11 mouse cellular contexts compared by ENCODE assay signal in genomic region chr14:46635322-46635721, GRCm38 (mm10).
A peak's percentile ranks its signal among the peaks of the same experiment; 100 is the strongest.
DNase-seq lines count a peak whose midpoint lies in the region; ATAC-seq lines count a peak whose summit lies in the region.
"Had no signal": no experiment of that assay in that cellular context is flagged by ENCODE, and none has a peak within 500 bp of the region (broad histone marks: within the 10 kb centered on the region; RNA-seq: fewer than 3 reads in every experiment).

No protein-coding gene starts in this region.

- WGBS in embryonic facial prominence, embryonic 10.5 days: 85% methylated on average over 3 of the region's 3 CpGs
- 40% methylated on average over 3 of the region's 3 CpGs for WGBS in heart, embryonic 15.5 days
- WGBS in lung, embryonic 15.5 days: 57% methylated on average over 3 of the region's 3 CpGs
- 91% methylated on average over 3 of the region's 3 CpGs for WGBS in midbrain, embryonic 10.5 days
- WGBS in neural tube, embryonic 15.5 days: 83% methylated on average over 3 of the region's 3 CpGs

- peaks cover 10% of the 10 kb centered on the region; the same call in 1 of the 2 replicates for H3K4me1 ChIP-seq in embryonic facial prominence, embryonic 10.5 days
- H3K4me1 ChIP-seq in heart, embryonic 15.5 days (replicated peaks): peaks cover 5% of the 10 kb centered on the region; the same call in 1 of the 2 replicates
- H3K4me1 ChIP-seq in lung, embryonic 15.5 days: peaks cover 20% of the 10 kb centered on the region
- peaks cover 10% of the 10 kb centered on the region for H3K4me1 ChIP-seq in midbrain, embryonic 10.5 days
- H3K4me1 ChIP-seq in neural tube, embryonic 15.5 days: no peaks in the 10 kb centered on the region

- no peak overlapping the region for H3K9ac ChIP-seq in heart, embryonic 15.5 days
- no peak overlapping the region for H3K9ac ChIP-seq in lung, embryonic 15.5 days
- no peak overlapping the region for H3K9ac ChIP-seq in neural tube, embryonic 15.5 days (replicated peaks)
- H3K9ac ChIP-seq: hindbrain, embryonic 15.5 days; limb, embryonic 13.5 days had no signal

- H3K27ac ChIP-seq in embryonic facial prominence, embryonic 10.5 days (replicated peaks): no peak overlapping the region
- 0 out of 2 replicates have a peak overlapping the region, but pooled peaks have one; percentile 1 for H3K27ac ChIP-seq in heart, embryonic 15.5 days
- H3K27ac ChIP-seq in lung, embryonic 15.5 days: peak overlapping the region; percentile 44
- H3K27ac ChIP-seq in midbrain, embryonic 10.5 days (replicated peaks): no peak overlapping the region
- H3K27ac ChIP-seq in neural tube, embryonic 15.5 days (replicated peaks): no peak overlapping the region
- H3K27ac ChIP-seq: hindbrain, embryonic 15.5 days; limb, embryonic 13.5 days had no signal

- no peak overlapping the region for H3K4me2 ChIP-seq in heart, embryonic 15.5 days
- H3K4me2 ChIP-seq in lung, embryonic 15.5 days: no peak overlapping the region
- no peak overlapping the region for H3K4me2 ChIP-seq in neural tube, embryonic 15.5 days
- H3K4me2 ChIP-seq: hindbrain, embryonic 15.5 days had no signal

- peaks cover 53% of the 10 kb centered on the region for H3K27me3 ChIP-seq in embryonic facial prominence, embryonic 10.5 days (replicated peaks; ENCODE audit: low read depth, poor library complexity, severe bottlenecking)
- no peaks in the 10 kb centered on the region for H3K27me3 ChIP-seq in heart, embryonic 15.5 days
- H3K27me3 ChIP-seq in lung, embryonic 15.5 days: no peaks in the 10 kb centered on the region
- H3K27me3 ChIP-seq in midbrain, embryonic 10.5 days (ENCODE audit: low read depth, poor library complexity, severe bottlenecking): peaks cover 62% of the 10 kb centered on the region
- H3K27me3 ChIP-seq in neural tube, embryonic 15.5 days (replicated peaks): no peaks in the 10 kb centered on the region
- H3K27me3 ChIP-seq: hindbrain, embryonic 15.5 days had no signal

- 0 out of 2 replicates have a peak, but pooled peaks have one; percentile 47 for ATAC-seq in heart, embryonic 15.5 days (replicated peaks; ENCODE audit: insufficient number of reproducible peaks, insufficient read depth, low FRiP score, low read depth)
- ATAC-seq in lung, embryonic 15.5 days (ENCODE audit: borderline replicate concordance, extremely low read depth, low FRiP score, low TSS enrichment): no peak
- no peak for ATAC-seq in neural tube, embryonic 15.5 days (ENCODE audit: low FRiP score)
- ATAC-seq: forebrain, embryonic 16.5 days had no signal

- peak; percentile 26 to 27 for DNase-seq in adrenal gland, adult (ENCODE audit: inconsistent age in 2 of 2, low spot score in 1 of 2)
- DNase-seq in adrenal gland, postnatal 4 days (ENCODE audit: low spot score in 2 of 2): no peak
- peak; percentile 5 for DNase-seq in embryonic facial prominence, embryonic 10.5 days (ENCODE audit: low spot score)
- no peak for DNase-seq in midbrain, embryonic 10.5 days (ENCODE audit: low spot score)
- DNase-seq in spleen, adult 18-20 months: no peak

- H3K9me3 ChIP-seq in embryonic facial prominence, embryonic 10.5 days: no peaks in the 10 kb centered on the region
- no peaks in the 10 kb centered on the region for H3K9me3 ChIP-seq in heart, embryonic 15.5 days (replicated peaks)
- no peaks in the 10 kb centered on the region for H3K9me3 ChIP-seq in lung, embryonic 15.5 days
- no peaks in the 10 kb centered on the region for H3K9me3 ChIP-seq in midbrain, embryonic 10.5 days (replicated peaks)
- H3K9me3 ChIP-seq in neural tube, embryonic 15.5 days (replicated peaks): no peaks in the 10 kb centered on the region
- H3K9me3 ChIP-seq: hindbrain, embryonic 15.5 days; limb, embryonic 13.5 days had no signal

- no peaks in the 10 kb centered on the region for H3K36me3 ChIP-seq in embryonic facial prominence, embryonic 10.5 days (replicated peaks)
- no peaks in the 10 kb centered on the region for H3K36me3 ChIP-seq in heart, embryonic 15.5 days
- H3K36me3 ChIP-seq in lung, embryonic 15.5 days: no peaks in the 10 kb centered on the region
- H3K36me3 ChIP-seq in midbrain, embryonic 10.5 days: no peaks in the 10 kb centered on the region
- no peaks in the 10 kb centered on the region for H3K36me3 ChIP-seq in neural tube, embryonic 15.5 days
- H3K36me3 ChIP-seq: hindbrain, embryonic 15.5 days; limb, embryonic 13.5 days had no signal

- H3K4me3 ChIP-seq in embryonic facial prominence, embryonic 10.5 days: no peak overlapping the region
- no peak overlapping the region for H3K4me3 ChIP-seq in heart, embryonic 15.5 days
- H3K4me3 ChIP-seq in lung, embryonic 15.5 days: no peak overlapping the region
- H3K4me3 ChIP-seq in midbrain, embryonic 10.5 days: no peak overlapping the region
- H3K4me3 ChIP-seq in neural tube, embryonic 15.5 days (replicated peaks): no peak overlapping the region
- H3K4me3 ChIP-seq: hindbrain, embryonic 15.5 days; limb, embryonic 13.5 days had no signal

Comparison
In these comparisons a context has a peak if more than half of its experiments do, and no peak if none do; other contexts are left out.
1. DNase-seq: peak in adrenal gland, adult (2 of 2) and embryonic facial prominence, embryonic 10.5 days (single experiment); none in adrenal gland, postnatal 4 days (0 of 2), midbrain, embryonic 10.5 days (single experiment) and spleen, adult 18-20 months (0 of 2).
2. H3K27ac ChIP-seq: peak in heart, embryonic 15.5 days (single experiment) and lung, embryonic 15.5 days (single experiment); none in embryonic facial prominence, embryonic 10.5 days (single experiment), midbrain, embryonic 10.5 days (single experiment) and neural tube, embryonic 15.5 days (single experiment).